Mouse (Mus musculus) inflammation-experienced regulatory T-cells, adult 6 months (primary cell): ENCODE data around the gene Srarp. TPM values are rescaled to one million over a fixed set of nuclear protein-coding genes. Genes with fewer than 3 reads are reported as not detected.

Experiments
- ATAC-seq: one replicate; pipeline ENCODE4 v1.8.0; 2017
- polyA plus RNA-seq, 3 experiments: library from polyadenylated mRNA; unstranded; fragments of 100-300 nt; shearing (Covaris generic); gene quantifications; one replicate each; pipeline ENCODE4 v1.2.1; 2017

Gene Srarp
- polyA plus RNA-seq, 3 experiments from 2014 or later: not detected

- no peak for ATAC-seq
These were observed 20.5 kb upstream of the Srarp start for GRCm38 (mm10) chr4:141456193-141456938.

DNA sequence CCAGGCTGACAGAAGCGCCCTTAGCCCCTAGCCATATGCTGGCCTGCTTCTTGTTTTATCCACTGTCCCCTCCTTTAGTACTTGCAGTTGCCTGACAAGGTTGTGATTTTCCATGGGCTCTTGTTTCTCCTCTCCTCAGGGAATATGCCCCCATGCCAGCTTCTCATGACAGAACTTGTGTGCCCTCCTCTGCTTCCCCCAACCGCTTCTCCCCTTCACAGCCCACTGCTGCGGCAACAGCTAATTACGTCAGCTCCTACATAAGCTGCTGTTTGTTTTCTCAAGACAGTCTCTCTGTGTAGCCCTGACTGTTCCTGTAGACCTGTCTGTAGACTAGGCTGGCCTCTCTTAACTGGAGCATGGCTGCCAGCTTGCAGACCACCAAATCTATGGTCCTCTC lies 19.6 kb upstream of the Srarp start:
- ATAC-seq: no peak

DNA sequence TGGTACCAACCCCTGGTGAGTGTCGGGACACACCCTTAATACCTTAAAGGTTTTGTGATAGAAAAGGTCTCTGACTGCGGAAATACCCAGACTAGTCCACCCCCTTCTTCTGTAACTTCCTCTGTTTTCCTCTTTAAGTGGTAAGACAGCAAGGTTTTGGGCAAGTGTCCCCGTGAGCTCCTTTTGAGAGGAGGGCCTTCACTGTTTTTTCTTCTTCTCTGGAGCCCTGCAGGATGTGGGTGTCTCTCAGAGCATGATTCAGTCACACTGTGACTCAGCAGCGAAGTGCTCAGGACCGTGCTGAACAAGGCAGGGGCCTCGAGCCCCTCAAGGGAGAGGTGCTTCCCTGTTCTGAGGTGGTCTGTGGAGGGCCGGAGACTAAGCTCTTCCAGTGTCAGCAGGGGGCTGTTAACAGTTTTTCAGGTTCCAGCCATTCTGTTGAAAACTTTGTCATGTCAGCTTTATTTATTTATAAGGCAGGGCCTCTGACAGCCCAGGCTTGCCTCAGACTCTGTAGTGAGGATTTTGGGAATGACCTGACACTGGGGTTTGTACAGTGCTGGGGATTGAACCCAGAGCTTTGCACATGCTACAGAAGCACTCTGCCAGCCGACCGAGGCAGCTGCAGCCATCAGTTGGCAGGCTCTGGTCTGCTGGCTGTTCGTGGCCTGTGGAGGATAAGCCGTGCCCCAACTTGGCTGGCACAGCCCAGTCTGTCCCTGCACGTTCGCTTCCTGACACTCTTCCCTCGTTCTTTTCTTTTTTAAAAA lies 18.9 kb upstream of the Srarp start:
- ATAC-seq: peak; percentile 98

GRCm38 (mm10) chr4:141451916-141452450 lies 16.1 kb upstream of the Srarp start:
- no peak for ATAC-seq

DNA sequence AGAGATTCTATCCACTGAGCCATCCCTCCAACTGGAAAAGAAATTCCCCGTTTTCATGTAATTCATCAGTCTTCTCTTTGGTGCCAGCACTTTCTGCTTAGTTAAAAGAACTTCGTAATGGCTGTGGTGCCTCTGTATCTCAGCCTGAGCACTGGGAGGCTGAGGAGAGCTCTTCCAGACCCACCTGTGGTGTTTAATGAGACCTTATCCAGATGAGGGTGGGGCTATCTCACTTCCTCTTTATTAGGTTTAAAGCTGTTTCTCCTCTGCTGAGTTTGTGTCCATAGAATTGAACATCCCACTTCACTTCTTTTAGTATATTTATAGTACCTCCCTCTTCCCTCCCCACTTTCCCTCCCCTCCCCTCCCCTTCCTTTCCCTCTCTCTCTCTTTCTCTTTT lies 15.3 kb upstream of the Srarp start:
- ATAC-seq: no peak

DNA sequence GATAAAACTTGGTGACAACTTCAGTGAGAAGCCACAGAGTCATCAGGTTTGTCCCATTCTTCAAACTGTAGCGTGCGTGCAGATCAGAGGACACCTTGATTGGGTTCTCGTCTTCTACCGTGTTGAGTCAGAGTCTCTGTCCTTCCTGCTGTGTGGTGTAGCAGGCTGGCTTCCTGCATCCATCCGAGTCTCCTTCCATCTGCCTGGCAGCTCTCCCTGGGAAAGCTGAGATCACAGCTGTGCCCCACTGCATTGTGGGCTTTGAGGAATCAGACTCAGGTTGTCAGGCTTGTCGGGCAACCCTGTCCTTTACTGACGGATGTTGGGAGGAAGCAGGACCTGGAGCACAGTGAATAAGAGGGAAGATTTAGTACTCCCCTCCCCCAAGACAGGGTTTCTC lies 10.3 kb upstream of the Srarp start:
- ATAC-seq: no peak

DNA sequence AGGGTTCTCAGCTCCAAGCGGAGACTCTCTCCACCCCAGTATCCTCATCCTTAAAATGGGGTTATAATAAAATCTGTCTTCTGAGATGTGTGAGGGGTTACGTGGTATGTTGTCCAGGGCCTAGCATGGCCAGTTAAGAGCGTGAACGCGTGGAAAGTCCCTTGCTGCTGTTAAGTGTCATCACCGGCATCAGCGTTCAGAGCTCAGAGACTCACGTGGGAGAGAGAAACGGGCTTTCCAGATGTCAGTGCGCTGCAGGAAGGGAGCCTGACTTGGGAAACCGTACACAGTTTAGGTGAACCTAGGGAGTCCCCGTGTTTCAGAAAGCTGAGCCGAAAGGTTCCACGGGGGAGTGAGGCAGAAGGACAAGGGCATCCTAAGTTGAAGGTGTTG lies 9.4 kb upstream of the Srarp start:
- peak; percentile 23 for ATAC-seq

DNA sequence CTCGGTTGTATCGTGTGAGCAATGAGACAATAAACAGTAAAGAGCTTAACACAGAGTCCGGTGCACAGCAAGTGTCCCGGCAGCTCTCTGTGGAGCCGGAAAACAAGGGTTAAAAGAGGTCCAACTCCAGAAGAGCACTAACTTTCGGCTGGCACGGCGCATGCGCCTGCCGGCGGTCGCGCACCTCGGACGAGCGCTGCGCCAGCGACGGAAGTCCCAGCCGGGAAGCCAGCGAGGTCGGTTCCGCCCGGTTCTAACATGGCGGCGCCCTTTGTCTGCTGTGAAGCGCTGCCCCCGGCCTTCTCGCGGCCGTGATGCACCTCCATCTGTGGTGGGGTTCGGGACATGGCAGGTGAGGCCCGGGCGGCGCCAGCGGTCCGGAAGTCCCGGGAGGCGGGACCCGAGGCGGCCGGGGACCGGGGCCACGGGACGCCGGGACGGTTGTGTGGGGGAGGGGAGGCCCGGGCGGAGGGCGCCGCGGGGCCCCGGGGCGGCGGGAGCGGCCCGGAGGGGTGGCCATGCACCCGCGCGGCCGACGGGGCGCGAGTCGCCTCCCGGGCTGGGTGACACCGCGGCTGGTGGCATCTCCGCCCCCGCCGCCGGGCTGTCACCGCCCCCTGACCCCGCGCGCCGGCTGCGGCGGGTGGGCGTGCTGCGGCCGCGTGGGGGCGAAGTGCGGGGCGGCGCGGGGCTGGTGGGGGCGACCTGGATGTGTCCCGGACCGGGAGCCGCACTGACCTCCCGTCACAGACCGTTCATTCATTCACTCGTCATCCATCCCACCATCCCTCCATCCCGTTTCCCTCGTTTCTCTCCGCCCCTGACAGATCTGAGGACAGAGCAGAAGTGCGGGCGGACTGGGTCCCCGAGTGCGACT lies 8.8 kb upstream of the Srarp start, which contains the start of gene Zbtb17:
Gene Zbtb17 (plus strand): TSS at position 204 of the 877 bp plus-strand sequence.
- ATAC-seq: peak; percentile 89

DNA sequence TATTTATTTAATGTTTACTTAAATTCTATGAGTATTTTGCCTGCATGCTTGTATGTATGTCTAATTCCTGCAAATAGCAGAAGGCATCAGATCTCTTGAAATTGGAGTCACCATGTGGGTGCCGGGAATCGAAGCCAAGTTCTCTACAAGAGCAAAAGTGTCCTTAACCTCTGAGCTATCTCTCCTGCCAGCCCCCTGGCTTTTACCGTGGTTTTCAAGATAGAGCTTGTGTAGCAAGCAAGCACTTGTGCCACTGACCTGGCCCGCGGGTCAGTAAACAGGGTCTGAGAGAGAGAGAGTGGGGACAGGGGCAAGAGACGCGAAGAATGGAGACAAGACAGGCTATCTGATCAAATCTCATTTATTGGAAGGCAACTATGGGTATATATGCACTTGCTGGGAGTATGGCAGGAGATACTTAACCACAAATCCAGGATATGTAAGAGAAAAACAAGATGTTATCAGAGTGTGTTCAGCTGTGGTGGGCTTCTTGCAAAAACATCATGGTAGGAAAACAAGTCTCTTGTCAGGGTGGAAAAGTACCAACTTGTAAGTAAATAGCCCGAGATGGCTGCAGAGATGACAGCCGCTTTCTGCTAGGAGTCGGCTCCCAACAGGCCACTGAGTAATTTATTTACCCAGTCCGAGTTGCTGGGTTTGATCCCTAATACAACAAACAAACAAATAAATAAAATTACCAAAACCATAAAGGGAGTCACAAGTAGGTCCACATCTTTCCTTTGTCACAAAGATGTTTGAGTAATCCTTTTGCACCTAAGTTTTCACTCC lies 7.9 kb upstream of the Srarp start:
- no peak for ATAC-seq

- ATAC-seq: no peak
These were observed 5.0 kb upstream of the Srarp start for GRCm38 (mm10) chr4:141440877-141441276.

DNA sequence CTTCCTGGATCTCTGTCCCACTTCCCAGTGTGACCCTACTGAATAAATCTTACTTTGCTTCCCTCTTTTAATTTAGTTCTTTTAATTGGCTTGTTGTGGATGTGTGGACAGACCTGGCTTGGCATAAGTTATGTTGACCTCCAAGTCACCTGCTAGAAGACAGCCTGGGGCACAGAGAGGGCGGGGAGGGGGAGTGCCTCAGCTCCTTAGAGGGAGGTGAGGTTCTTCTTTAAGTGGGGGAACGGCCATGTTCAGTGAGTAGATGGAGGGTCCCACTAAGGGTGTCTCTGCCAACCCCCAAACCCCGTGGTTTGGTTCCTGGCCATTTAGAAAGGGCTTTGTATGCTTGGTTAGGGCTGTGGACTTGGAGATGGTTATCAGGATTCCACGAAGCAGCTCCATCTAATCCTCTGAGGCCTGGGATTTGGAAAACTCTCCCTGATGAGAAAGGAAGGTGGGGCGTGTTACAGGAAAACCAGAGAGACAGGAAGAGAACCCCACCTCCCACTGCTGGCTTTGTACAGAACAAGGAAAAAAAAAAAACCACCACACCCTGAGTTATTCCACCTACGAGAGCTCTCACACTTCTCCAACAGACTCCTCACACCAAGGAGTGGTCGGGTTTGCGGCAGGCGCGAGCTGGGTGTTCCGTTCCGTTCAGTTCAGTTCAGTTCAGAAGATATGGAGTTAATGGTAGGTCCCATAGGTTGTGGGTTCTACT lies 3.3 kb upstream of the Srarp start:
- ATAC-seq: no peak

GRCm38 (mm10) chr4:141433191-141433590 lies 2.7 kb downstream of the Srarp start:
- no peak for ATAC-seq

GRCm38 (mm10) chr4:141432666-141433065 lies 3.2 kb downstream of the Srarp start:
- ATAC-seq: no peak

DNA sequence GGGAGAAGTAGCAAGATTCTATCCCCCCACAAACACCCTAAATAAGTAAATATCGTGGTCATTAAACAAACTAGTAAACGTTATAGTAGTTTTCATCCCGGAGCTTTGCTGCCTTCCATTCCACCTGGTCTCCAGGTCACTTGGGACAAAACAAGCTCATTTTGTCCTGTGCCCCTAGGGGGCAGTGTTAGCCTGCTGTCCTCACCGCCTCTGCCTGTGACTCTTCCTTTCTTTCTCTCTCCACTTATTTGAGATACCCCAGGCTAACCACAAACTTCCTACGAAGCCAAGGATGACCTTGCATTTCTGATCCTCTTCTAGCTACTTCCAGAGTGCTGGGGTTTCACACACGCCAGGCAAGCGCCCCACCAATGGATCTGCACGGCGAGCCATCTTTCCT lies 4.9 kb downstream of the Srarp start:
- ATAC-seq: peak; percentile 77

GRCm38 (mm10) chr4:141429847-141430246 lies 6.1 kb downstream of the Srarp start:
- ATAC-seq: no peak

GRCm38 (mm10) chr4:141429381-141429780 lies 6.5 kb downstream of the Srarp start:
- ATAC-seq: no peak

DNA sequence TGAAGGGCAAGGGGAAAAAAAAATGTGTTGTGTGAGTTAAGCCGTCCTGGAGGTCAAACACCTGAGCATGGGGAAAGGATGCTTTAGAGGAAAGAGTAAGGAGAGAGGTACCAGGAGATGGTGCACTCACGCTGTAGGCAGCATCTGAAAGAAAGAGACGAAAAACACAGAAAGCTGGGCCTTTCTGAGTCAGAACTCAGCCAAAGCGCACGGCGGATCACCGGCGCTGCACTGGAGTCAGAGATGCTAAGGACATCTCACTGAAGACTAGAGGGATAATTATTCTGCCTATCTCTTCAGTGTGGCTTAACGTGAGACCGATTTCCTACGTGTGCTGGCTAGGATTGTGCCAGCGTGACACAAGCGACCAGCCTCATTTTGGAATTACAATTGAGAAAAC lies 8.0 kb downstream of the Srarp start:
- no peak for ATAC-seq

DNA sequence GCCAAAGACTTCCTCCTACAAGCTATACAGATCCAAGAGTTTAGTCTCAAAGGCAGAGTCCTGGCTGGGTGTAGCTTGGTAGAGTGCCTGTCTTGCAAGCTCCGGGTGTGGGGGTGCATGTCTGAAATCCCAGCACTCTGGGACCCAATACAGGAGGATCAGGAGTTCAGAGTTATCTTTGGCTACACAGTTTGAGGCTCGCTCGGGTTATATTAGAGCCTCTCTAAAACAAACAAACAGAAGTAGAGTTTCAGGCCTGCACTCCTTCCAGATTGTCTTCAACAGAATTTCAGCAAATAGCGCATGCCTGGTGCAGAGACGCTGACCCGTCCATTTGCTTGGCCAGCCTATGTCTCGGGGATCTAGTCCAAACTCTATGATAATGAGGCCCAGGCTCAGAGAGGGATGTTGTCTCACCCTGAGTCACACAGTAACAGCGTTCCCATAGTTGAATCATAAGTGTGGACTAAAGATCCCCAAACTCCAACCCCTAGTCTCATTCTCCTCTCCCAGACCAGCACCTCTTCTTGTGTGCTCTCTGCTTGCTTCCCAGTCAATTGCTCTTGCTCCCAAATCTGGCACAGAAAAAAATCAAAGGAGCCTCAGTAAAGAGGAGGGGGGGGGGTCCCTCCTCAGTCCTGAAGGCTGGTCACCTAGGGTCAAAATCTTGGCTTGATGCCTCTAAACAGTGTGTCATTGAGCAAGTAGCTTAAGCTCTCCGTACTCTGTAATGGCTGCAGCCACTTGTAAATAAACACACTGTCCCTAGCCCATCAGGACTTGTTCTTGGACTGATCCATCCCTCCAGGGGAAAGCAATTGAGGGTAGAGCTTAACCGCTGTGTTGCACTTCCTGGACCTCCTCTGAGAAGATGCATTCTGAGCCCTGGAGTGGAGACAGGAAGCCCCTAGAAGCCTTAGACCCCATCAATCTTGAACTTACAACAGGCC lies 8.8 kb downstream of the Srarp start:
- no peak for ATAC-seq

DNA sequence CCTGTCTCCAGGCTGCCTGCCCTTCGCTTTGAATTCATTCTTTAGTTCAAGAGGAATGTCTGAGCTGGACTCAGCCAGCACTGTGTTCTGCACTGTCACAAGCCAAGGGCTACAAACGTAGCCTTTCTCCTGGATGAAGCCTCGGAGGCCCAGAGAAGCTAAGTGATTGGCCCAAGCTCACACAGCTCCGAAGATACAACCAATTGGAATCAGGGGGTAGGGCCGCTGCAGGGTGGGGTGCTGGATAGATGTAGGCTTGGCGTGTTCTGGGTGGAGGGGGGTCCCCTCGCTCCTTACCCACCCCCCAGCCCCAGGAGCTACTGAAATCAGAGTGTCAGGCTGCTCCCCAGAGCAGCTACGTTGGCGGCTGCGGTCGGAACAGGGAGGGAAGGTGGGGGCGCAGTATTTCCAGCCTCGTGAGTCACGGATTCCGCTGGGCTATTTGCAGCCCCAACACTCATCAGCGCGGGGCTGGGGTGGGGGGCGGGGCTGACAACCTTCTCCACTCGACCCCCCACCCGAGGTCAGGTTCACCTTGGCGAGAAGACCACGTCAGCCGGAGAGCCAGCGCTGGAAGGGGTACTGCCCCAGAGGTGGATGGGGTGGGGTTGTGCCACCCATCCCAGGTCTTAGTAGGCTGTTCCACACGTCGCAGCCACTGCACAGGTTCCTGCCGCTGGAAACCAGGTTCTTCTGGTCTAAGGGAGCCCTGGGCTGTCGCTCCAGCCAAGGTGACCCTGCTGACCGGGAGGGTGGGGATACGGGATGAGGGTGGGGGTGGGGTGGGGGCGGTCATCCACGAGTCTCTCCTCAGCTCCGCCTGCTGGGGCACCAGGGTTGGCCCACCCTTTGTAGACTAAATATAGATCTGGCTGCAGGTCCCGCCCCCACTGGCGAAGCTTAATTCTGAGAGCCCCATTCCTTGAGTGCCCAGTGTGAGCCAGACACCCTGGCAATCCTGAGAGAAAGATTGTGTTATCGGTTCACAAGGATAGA lies 10.1 kb downstream of the Srarp start:
- ATAC-seq: peak; percentile 84
